Mouse (Mus musculus) olfactory bulb, adult 2 months (tissue): Measurements from ENCODE around the gene Fam89b.

ENCODE experiments used
- CTCF ChIP-seq: fragments of 200-500 bp; IDR thresholded peaks from 2 replicates; pipeline ENCODE4 v1.5.1; 2012; ENCODE audit warnings: low read depth, mild to moderate bottlenecking, low read length, moderate library complexity; ENCODE audit not compliant: insufficient read depth
- POLR2A ChIP-seq: fragments of 200-500 bp; IDR thresholded peaks from 2 replicates; pipeline ENCODE4 v1.6.1; 2012; ENCODE audit warnings: mild to moderate bottlenecking, low read depth, low read length, moderate library complexity; ENCODE audit not compliant: insufficient read depth

DNA sequence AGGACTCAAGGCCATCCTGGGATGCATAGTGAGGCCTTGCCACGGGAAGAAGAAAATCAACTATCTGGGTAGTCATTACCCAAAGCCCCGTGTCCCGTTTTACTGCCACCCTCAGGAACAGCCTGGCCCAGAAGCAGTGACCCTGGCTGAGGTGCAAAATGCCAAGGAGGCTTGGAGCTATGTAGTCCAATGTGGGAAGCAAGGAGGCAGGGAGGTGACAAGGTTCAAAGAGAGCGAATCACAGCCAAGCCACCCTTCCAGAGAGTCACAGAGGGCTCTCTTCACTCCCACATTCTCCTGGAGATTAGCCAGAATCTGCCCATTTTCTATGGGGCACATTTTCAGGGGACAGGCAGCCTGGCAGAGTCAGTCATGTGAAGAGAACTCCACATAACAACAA is 37.8 kb upstream of the Fam89b start:
- TF ChIP-seq CTCF, result no peak
- no peak for TF ChIP-seq POLR2A
